Mouse (Mus musculus) embryo, embryonic 11 days (tissue): ENCODE results near the gene Apobec3.
"Not testable (repeated sequence)": the region's sequence is repeated elsewhere in the genome, so short reads cannot be mapped to it uniquely, and the experiment has no call there.

Experiments used
- DNase-seq: peaks from one replicate; pipeline ENCODE4 v3.0.0-alpha.2; 2015

The Apobec3 gene

DNA sequence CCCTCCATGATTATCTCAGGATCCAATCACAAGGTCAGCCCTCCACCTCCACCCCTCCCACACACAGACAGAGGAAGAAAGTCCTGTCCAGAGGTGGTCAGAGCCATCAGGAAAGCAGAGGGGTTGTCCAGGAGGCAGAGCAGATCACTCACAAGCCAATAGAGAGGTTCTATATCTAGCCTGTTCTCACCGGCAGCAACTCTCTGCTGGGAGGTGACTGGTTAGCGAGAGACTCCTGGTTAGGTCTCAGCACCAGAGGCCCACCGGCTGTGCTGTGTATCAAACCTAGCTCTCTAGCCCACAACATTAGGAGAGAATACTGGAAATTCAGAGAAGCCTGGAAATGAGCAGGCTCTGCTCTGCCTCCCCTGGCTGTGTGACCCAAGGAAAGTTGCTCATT lies 38.3 kb downstream of the Apobec3 start:
- no peak for DNase-seq

DNA sequence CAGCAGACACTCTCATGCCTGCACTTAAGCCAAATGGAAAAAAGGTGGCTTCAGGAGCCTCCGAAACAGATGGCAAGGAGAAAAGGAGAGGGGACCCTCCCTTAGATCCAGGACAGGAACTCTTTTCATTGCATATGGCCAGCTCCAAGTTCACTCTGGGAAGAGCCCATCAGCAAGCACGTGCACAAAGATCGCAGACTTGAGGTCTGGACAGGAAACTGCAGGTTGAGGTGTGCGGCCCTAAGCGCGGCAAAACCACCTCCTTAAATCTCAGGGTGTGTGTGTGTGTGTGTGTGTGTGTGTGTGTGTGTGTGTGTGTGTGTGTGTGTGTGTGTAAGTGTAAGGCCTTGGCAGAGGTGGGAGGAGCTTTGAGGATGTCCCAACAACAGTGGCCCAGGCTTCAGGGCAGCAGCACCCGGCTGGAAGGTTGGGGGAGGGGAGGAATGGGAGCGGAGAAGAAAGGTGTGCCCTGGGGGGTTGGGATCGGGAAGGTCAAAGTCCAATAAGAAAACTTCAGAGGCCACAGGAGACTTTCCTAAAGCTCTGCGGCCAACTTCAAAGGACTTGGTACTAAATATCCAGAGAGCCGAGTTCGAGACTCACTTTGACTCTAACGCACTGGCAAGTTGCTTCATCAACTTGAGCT lies 40.2 kb downstream of the Apobec3 start:
- DNase-seq, result no peak

DNA sequence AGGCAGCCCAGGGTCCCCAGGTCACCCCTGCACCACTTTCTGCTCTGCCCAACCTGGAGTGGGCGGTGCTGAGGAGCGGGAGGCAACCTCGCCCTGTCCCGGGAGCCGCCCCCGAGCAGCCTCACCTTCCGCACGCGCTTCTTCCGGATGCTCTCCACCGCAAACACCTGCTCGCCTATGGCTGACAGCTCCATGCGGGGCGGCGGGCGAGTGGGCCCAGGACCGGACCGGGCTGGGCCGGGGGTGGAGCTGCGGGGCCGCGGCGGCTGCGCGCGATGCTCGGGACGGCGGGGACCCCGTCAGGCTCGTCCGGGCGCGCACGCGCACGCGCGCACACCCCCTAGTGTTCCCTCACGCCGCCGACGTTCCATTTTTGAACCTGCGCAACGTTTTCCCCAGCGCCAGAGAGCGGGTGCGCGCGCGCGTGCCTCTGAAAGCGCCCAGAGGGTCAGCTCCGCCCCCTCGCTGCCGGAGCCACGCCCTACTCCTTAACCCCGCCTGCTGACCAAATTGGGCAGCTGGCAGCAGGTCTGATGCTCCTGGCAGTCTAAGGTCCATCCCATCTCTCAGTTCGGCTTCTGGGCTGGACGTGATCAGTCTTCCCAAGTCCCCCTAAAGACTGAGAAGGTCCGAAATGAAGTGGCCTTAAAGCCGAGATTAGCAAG lies 41.0 kb downstream of the Apobec3 start:
- peak; percentile 92 for DNase-seq

DNA sequence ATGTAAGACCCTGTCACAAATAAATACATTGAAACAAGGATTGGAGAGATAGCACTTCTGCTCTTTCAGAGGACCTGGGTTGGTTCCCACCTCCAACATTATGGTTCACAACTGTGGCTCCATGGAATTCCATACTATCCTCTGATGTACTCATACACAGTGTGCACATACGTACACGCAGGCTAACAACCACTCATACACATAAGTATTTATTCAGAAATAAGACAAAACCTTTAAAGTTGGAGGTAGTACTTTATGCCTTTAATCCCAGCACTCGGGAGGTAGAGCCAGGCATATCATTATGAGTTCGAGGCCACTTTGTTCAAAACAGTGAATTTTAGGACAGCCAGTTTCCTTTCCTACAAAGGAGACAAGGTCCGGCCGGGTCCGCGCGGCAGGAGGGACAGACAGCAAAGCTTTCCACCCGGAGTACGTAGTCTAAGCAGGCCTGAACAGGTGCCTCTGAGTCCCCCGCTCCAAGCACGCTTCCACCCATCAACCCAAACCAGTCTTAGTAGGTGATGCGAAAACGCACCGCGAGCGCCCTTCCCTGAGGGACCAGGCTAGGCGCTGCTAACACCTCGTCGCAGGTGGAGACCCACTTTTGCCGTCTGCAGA lies 41.7 kb downstream of the Apobec3 start:
- no peak for DNase-seq

DNA sequence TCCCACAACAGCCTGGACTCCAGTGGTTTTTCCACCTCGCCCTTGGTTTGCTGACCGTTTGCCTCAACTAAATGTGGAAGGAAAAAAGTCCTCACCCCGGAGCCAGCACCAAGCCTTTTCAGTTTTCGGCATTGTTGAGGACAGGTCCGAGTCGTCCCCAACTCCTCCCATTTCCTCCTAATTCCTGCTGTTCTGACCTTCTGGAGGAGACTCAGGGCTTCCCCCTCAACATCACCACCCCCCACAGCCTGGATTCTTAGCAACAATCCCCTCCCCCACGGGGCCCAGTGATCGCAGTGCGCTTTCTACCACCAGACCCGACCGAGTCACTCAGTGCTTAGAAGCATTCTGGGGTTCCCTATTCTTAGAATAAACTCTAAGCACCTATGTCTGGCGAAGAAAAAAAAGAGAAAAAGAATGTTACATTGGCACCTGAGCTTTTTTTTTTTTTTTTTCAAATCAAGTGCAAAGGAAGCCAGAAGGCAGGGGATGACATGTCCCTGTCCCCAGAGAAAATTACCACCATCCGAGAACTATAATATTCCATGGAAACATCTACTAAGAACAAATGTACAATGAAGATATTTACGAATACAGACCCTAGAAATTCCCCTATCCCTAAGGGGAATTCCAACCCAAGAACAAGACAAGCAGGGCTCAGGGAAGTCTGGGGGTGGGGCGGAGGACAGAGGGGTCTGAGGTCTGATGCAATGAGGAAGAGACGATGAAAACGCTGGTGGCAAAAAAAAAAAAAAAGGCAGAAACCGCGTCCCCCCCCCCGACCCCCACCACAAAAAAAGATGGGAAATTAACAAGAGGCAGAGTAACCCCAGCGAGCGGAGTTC lies 42.4 kb downstream of the Apobec3 start:
- DNase-seq, result peak; percentile 70

DNA sequence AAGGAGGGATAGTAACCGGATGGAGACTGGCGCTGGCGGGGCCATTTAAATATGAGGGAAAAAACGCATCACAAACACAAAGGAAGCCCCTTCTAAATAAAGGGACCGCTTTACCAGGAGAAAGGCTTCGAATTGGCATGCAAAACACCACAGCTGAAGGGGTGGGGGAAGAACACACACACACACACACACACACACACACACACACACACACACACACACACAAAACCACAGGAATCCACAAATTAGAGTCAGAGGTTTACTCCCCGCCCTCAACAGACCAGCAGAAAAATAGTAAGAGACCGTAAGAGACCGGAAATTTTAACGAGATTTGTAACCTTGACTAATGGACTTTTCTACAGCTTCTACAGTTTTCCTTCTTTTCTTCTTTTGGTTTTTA lies 43.3 kb downstream of the Apobec3 start:
- DNase-seq, result peak; percentile 45

DNA sequence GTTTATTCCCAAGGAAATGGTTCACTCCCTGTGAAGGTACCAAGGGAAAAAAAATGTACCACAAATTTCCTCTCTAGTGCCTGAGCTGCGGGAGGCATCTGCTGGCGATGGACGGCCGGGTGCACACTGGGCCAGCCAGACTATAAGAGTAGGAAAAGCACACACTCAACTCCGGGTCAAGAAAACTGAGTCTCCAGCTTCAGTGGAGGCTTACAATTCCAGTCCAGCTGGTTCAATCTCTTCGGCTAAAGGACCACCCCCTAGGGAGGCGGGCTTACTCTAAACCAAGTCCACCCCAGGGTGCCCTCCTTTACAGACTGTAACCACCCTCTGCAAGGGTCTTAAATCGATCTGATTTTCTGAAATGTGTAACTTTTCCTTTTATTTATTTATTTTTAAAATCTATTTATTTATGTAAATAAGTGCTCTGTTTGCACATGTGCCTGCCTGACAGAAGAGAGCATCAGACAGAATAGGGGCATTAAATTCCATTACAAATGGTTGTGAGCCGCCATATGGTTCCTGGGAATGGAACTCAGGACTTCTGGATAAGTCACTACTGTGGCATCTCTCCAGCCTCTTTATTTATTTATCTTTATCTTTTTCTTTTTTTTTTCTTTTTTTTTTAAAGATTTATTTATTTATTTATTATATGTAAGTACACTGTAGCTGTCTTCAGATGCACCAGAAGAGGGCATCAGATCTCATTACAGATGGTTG lies 44.4 kb downstream of the Apobec3 start:
- DNase-seq, result no peak

DNA sequence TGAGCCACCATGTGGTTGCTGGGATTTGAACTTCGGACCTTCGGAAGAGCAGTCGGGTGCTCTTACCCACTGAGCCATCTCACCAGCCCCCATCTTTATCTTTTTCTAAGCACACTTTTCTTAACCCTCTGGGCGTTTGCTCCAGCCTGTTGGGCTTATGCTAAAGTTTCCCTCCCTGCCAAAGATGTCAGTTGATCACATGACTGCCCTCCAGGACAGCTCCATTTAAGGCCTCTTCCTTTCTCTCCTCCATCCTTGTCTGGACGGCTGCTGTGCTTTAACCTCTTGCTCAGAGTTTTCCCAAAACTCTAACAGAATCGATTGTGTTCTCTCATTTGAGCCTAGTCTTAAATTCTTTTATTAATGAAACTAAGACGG lies 44.9 kb downstream of the Apobec3 start:
- no peak for DNase-seq

DNA sequence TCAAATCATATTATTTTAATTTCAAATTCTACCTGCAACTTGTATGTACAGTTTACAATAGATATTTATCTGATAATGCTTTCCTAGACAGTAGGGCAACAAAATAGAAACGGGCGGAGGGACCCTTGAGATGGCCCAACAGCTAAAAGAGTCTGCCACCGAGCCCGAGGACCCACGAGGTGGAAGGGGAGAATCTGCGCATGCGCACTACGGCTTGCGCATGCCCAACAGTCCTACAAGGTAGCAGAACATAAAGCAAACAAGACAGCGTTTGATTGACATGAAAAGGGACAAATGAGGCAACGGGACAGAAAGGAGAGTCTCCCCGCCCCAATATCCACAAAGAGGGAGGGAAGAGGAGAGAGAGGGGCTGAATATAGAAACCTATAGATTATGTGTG lies 47.6 kb downstream of the Apobec3 start:
- DNase-seq, result no peak

DNA sequence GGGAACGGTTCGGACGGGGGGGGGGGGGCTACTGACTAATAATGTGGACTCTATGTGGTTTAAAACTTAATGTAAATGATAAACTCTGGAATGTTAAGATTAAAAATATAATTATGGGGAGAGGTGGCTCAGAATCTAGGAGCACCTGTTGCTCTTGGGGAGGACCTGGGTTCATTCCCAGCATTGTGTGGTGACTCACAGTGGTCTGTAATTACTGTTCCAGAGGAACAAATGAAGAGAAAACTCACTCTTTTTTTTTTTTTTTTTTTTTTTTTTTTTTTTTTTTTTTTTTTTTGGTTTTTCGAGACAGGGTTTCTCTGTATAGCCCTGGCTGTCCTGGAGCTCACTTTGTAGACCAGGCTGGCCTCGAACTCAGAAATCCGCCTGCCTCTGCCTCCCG lies 48.0 kb downstream of the Apobec3 start:
- not testable (repeated sequence) for DNase-seq

DNA sequence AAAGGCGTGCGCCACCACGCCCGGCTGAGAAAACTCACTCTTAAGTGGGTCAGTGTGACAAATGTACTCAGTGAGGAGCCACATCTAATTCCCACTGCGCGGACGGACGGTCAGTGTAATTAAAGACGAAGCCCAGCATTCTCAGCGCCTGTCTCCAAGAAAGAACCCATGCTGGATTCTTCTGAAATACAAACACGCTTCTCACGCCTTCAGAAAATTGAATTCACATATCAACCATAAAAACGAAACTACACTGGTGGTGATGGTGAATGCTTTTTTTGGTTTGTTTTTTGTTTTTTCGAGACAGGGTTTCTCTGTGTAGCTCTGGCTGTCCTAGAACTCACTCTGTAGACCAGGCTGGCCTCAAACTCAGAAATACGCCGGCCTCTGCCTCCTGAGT lies 48.5 kb downstream of the Apobec3 start:
- no peak for DNase-seq

DNA sequence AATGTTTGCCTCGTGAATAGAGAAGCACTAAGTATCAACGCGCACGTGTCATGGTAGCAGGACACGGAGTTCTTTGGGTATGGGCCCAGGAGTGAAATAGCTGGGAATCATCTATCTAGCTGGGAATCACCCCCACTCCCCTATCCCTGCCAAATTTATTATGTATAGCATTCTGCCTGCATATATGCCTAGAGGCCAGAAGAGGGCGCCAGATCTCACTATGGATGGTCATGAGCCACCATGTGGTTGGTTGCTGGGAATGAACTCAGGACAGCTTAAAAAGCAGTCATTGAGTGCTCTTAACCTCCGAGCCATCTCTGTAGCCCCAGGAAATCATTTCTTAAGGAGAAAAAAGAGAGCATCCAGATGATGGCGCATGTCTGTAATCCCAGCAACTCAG lies 49.5 kb downstream of the Apobec3 start:
- peak; percentile 72 for DNase-seq

DNA sequence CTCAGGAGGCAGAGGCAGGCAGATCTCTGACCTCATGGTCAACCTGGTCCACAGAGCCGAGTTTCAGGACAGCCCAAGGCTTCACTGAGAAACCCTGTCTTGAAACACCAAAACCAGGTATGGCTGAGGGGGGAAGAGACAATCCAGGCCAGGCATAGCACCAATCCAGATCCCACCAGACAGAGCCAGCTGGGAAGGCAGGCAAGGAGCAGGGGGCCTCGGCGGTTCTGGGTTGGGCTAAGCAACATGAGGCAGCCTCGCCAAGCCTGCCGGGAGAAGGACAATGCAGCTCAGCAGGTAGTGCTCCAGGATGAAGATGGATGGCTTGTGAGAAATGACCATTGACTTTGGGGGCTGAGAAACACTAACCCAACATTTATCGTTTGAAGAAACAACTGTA lies 51.1 kb downstream of the Apobec3 start:
- no peak for DNase-seq

DNA sequence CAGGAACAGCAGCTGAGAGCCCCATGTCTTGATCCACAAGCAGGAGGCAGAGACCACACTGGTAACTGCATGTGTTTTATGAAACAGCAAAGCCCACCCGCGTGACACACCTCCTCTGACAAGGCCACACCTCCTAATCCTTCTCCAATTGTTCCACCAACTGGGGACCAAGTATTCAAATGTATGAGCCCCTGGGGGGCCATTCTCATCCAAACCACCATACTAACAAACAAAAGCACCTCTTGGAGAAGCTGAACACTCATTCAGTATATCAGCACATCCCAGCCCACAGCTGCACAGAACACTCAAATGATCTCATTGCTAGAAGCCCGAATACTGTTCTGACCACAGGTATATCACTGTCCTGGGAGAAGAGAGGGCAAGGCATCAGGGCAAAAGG lies 52.1 kb downstream of the Apobec3 start:
- no peak for DNase-seq

DNA sequence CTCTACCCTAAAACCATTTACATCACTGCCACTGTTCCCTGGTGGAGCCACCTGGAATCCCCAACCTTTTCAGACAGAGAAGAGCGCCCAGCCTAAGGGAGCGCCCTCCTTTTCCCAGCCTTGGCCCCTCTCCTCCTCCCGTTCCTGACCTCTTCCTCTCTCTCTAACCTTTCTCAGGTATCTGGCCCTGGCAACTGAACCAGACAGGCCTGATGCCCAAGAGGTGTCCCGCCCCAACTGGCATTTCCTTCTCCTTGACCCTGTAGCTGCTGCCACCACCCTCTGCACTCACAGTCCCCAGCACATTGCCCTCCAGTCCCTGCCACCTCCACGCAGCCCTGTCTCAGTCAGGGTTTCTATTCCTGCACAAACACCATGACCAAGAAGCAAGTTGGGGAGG lies 53.5 kb downstream of the Apobec3 start:
- DNase-seq, result no peak

DNA sequence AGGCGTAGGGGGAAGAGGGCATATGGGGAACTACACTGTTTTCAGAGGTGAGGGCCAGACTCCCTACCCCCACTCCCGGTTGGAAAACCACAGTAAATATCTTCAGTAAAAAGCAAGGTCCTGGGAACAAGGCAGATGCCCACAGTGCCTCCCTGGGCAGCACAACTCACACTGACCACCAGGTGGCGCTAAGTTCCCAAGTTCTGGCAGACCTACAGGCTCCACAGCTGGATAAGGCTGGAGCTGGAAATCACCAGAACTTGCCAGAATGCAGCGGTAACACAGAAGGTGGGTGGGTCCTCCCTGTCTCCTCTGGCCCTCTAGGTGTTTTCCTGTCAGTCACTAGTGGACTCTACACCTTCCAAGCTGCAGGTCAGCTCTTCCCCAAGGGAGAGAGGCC lies 54.6 kb downstream of the Apobec3 start:
- DNase-seq, result peak; percentile 91

DNA sequence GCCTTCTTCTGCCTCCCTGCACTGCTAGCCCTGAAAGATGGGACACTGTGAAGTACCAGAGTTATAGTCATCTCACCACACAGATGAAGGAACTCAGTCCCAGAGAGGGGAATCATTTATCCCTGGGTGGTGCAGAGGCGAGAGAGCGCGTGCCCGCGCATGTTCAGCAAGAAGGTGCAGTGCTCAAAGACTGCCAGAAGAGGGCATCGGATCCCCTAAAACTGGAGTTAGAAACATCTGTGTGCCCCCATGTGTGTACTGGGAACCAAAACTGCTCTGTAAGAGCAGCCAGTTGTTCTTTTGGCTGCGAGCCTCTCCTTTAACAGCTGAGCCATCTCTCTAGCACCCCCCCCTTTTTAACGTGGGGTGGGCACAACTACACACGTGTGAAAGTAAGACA lies 55.3 kb downstream of the Apobec3 start:
- DNase-seq, result no peak

DNA sequence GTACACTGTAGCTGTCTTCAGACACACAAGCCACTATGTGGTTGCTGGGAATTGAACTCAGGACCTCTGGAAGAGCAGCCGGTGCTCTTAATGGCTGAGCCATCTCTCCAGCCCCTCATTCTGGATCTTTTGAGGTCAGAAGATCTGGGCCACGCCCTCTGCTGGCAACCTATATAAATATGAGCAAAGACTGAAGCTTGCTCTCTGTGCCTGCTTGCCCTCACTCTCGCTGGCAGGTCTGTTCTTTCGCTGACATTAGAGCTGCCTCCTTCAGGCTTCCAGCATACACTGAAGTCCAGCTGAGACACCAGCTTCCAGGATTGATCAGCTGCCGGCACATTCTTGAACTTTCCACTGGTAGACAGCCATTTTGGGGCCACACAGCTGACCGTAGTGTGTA lies 56.2 kb downstream of the Apobec3 start:
- DNase-seq, result no peak

DNA sequence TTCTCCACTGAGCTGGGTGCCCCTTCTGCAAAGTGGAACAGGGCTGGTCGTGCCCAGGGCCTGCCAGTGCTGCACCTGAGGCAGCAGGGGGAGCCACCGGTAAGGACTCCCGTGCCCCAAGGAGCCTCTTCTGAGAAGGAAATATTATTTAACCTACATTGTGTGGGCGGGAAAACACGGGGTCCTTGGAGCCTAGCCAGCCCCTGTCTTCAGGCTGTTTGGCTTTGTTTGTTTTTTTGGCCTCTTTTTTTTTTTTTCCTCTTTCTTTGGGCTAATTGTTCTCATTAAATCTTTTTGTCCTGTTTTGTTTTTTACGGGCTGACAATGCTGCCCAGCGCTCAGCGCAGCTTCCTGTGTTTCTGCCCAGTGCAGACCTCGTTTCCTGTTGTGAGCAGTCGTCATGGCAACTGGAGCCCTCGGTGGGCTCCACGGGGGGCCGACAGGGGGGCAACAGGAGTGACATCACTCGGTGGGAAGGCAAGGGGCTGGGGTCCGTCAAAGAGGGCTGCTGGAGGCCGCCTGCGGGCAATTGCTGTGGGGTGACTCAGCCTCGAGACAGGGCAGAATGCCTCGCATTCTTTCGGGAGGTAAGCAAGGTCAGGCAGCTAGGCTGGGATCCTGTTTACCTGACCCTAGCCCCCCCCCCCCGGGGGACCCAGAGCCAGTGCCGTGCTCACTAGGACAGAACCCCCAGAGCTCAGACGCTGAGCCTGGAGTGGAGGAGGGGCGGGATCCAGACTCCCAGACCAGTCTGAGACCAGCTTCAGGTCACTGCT lies 59.0 kb downstream of the Apobec3 start:
- peak; percentile 89 for DNase-seq

DNA sequence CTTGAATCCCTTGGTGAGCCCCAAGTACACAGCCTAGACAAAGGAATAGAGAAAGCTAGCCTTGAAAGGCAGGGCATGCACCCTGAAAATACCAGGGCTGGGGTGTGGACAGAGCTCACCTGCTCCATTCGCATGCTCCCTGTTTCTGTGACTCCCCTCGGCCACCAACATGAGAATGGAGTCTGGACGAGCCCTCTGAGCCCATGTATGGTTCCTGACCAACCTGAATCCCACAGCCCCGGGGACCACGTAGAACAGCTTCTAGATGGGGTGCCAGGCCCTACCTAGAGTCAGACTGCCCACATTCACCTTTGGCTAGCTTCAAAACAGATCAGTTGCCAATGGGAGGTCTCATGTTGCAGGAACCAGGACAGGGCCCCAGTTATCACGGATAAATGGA lies 59.8 kb downstream of the Apobec3 start:
- no peak for DNase-seq

DNA sequence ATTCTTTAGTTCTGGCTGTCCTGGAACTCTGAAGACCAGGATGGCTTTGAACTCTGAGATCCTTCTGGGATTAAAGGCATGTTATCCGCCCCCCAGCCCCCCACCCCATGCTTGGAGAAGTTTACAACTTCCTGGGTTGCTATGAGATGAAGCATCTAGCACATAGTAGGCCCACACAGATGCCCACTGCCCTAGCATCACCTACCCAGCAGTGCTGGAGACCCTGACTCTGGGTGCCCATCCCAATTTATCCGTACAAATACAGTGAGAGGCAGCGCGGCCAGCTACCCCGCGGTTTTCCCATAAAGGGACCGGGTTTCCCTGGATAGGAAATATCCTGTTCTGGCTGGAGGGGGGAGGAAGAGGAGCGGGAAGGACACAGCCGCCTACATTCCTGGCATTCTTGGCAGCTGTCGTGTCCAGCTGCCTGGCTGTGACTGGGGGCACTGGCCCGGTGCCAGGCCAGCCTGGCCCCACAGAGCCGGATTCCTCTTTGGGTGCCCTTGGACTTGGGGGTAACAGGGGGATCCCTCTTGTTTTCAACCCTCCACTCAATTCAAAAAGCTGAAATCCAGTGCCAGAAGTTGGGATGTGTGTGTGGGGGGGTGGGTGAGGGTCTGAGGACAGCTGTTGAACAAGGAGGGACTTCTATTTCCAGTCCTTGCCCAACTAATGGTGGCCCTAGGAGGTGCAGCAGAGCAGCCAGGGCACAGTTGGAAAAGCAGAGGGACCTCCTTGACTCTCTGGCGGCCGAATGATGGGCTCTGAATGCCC lies 60.5 kb downstream of the Apobec3 start:
- peak; percentile 54 for DNase-seq
